Mouse (Mus musculus) heart, embryonic 11.5 days (tissue): Measurements from ENCODE around the gene Mark4. TPM values are rescaled to one million over a fixed set of nuclear protein-coding genes. Genes with fewer than 3 reads are reported as not detected.

ENCODE experiments used
- ATAC-seq: fragments of 200-750 bp; cut with Nextera tagmentation; replicated peaks from 2 replicates; pipeline ENCODE4 v1.8.0; 2017; ENCODE audit warnings: moderate library complexity; ENCODE audit not compliant: insufficient number of reproducible peaks, low FRiP score, low TSS enrichment
- H3K27ac ChIP-seq: fragments of 300-500 bp; sonication (generic); 2 replicates; pipeline ENCODE4 v1.5.1; 2014; ENCODE audit warnings: mild to moderate bottlenecking, low read depth, low read length
- H3K27me3 ChIP-seq: fragments of 300-500 bp; sonication (generic); 2 replicates; pipeline ENCODE4 v1.6.1; 2014; ENCODE audit warnings: mild to moderate bottlenecking, low read length, mixed read lengths; ENCODE audit not compliant: control insufficient read depth, insufficient read depth
- H3K36me3 ChIP-seq: fragments of 300-500 bp; sonication (generic); 2 replicates; pipeline ENCODE4 v1.6.1; 2014; ENCODE audit warnings: mild to moderate bottlenecking, low read length, moderate library complexity, mixed read lengths; ENCODE audit not compliant: control insufficient read depth, insufficient read depth
- H3K4me1 ChIP-seq: fragments of 300-500 bp; sonication (generic); 2 replicates; pipeline ENCODE4 v1.6.1; 2014; ENCODE audit warnings: low read length; ENCODE audit not compliant: control insufficient read depth, insufficient read depth
- H3K4me2 ChIP-seq: fragments of 300-500 bp; sonication (generic); 2 replicates; pipeline ENCODE4 v1.6.1; 2014; ENCODE audit warnings: mild to moderate bottlenecking, moderate library complexity
- H3K4me3 ChIP-seq: fragments of 300-500 bp; sonication (generic); 2 replicates; pipeline ENCODE4 v1.5.1; 2014; ENCODE audit warnings: low read depth, low read length
- H3K9ac ChIP-seq: fragments of 300-500 bp; sonication (generic); 2 replicates; pipeline ENCODE4 v1.6.1; 2014; ENCODE audit warnings: mild to moderate bottlenecking, low read depth, low read length, moderate library complexity
- H3K9me3 ChIP-seq: fragments of 300-500 bp; sonication (generic); replicated peaks from 2 replicates; pipeline ENCODE4 v1.6.1; 2016; ENCODE audit warnings: low read length; ENCODE audit not compliant: control insufficient read depth
- WGBS: fragments of 180-500 bp; shearing (Covaris S2); extraction: QIAGEN DNeasy Blood & Tissue Kit; methylation state at CpG from one replicate; pipeline ENCODE4 v1.1.7; 2014; ENCODE audit not compliant: insufficient replicate concordance; 5-methylcytosine and 5-hydroxymethylcytosine counted together
- polyA plus RNA-seq: library from polyadenylated mRNA; unstranded; fragments of >200 nt; fragmentation: Nextera tagmentation; extraction: Ambion mirVana; gene quantifications from 2 replicates; pipeline ENCODE4 v1.2.1, GENCODE M21; 2014

The Mark4 gene
- polyA plus RNA-seq, 1 experiment from 2014 or later, result 9.7 TPM

- WGBS, result 6% methylated on average over 14 of the region's 14 CpGs
- peak overlapping the region; percentile 77 for H3K27ac ChIP-seq
- ATAC-seq, result 0 out of 2 replicates have a peak, but pooled peaks have one; percentile 9
- no peaks in the 10 kb centered on the region for H3K36me3 ChIP-seq
- H3K9me3 ChIP-seq, result no peaks in the 10 kb centered on the region
- peaks cover 21% of the 10 kb centered on the region for H3K4me1 ChIP-seq
- peak overlapping the region; percentile 92 for H3K9ac ChIP-seq
- H3K27me3 ChIP-seq, result no peaks in the 10 kb centered on the region
- H3K4me3 ChIP-seq, result peak overlapping the region; percentile 98
- H3K4me2 ChIP-seq, result peak overlapping the region; percentile 97
These were observed 1.1 kb downstream of the Mark4 start for GRCm38 (mm10) chr7:19457414-19458071.

- H3K4me2 ChIP-seq, result peak overlapping the region; percentile 97
- H3K4me1 ChIP-seq, result peaks cover 19% of the 10 kb centered on the region
- H3K27me3 ChIP-seq, result no peaks in the 10 kb centered on the region
- H3K9me3 ChIP-seq, result no peaks in the 10 kb centered on the region
- no peak overlapping the region; the same call in 1 of the 2 replicates for H3K9ac ChIP-seq
- H3K27ac ChIP-seq, result no peak overlapping the region
- peaks cover 2% of the 10 kb centered on the region for H3K36me3 ChIP-seq
- WGBS, result 93% methylated on average over 7 of the region's 7 CpGs
- ATAC-seq, result no peak
- peak overlapping the region; percentile 98 for H3K4me3 ChIP-seq
These were observed 2.0 kb downstream of the Mark4 start for GRCm38 (mm10) chr7:19456628-19457027.

- WGBS, result 57% methylated on average over 11 of the region's 11 CpGs
- Histone ChIP-seq H3K4me1 (peaks cover 19% of the 10 kb centered on the region), H3K27ac (no peak overlapping the region), H3K9me3 (no peaks in the 10 kb centered on the region), H3K36me3 (peaks cover 8% of the 10 kb centered on the region), H3K9ac (peak overlapping the region; percentile 34; the same call in 1 of the 2 replicates), H3K4me2 (0 out of 2 replicates have a peak overlapping the region, but pooled peaks have one; percentile 27), H3K27me3 (no peaks in the 10 kb centered on the region), H3K4me3 (peak overlapping the region; percentile 8; the same call in 1 of the 2 replicates)
- ATAC-seq, result no peak
These were observed 2.7 kb downstream of the Mark4 start for GRCm38 (mm10) chr7:19455819-19456495.

- WGBS, result 96% methylated on average over 4 of the region's 4 CpGs
- H3K27me3 ChIP-seq, result no peaks in the 10 kb centered on the region
- H3K27ac ChIP-seq, result no peak overlapping the region
- H3K4me2 ChIP-seq, result no peak overlapping the region
- H3K4me1 ChIP-seq, result peaks cover 19% of the 10 kb centered on the region
- H3K9ac ChIP-seq, result no peak overlapping the region
- no peak overlapping the region for H3K4me3 ChIP-seq
- ATAC-seq, result no peak
- H3K36me3 ChIP-seq, result peaks cover 13% of the 10 kb centered on the region
- no peaks in the 10 kb centered on the region for H3K9me3 ChIP-seq
These were observed 3.4 kb downstream of the Mark4 start for GRCm38 (mm10) chr7:19455186-19455585.

GRCm38 (mm10) chr7:19449165-19449564, 9.5 kb downstream of the Mark4 start:
- WGBS, result 86% methylated on average over 12 of the region's 12 CpGs
- H3K9ac ChIP-seq, result no peak overlapping the region
- H3K36me3 ChIP-seq, result peaks cover 34% of the 10 kb centered on the region

GRCm38 (mm10) chr7:19447689-19448088, 10.9 kb downstream of the Mark4 start:
- no peaks in the 10 kb centered on the region for H3K4me1 ChIP-seq
- no peak overlapping the region for H3K9ac ChIP-seq
- H3K4me3 ChIP-seq, result no peak overlapping the region
- H3K27me3 ChIP-seq, result no peaks in the 10 kb centered on the region
- no peak overlapping the region for H3K4me2 ChIP-seq
- no peaks in the 10 kb centered on the region for H3K9me3 ChIP-seq
- H3K27ac ChIP-seq, result no peak overlapping the region
- no peak for ATAC-seq
- WGBS, result 91% methylated on average over 16 of the region's 16 CpGs
- H3K36me3 ChIP-seq, result peaks cover 40% of the 10 kb centered on the region

More at GRCm38 (mm10) chr7:19449165-19449564, 9.5 kb downstream of the Mark4 start:
- Histone ChIP-seq H3K27ac (no peak overlapping the region), H3K4me3 (no peak overlapping the region), H3K4me1 (no peaks in the 10 kb centered on the region), H3K9me3 (no peaks in the 10 kb centered on the region), H3K4me2 (no peak overlapping the region), H3K27me3 (no peaks in the 10 kb centered on the region)
- no peak for ATAC-seq

GRCm38 (mm10) chr7:19444801-19445200, 13.8 kb downstream of the Mark4 start:
- H3K4me1 ChIP-seq, result no peaks in the 10 kb centered on the region
- 76% methylated on average over 12 of the region's 12 CpGs for WGBS
- no peak overlapping the region for H3K4me3 ChIP-seq
- H3K4me2 ChIP-seq, result no peak overlapping the region
- H3K27ac ChIP-seq, result no peak overlapping the region
- no peak overlapping the region for H3K9ac ChIP-seq
- H3K9me3 ChIP-seq, result no peaks in the 10 kb centered on the region
- H3K36me3 ChIP-seq, result peaks cover 34% of the 10 kb centered on the region
- H3K27me3 ChIP-seq, result no peaks in the 10 kb centered on the region
- ATAC-seq, result no peak

GRCm38 (mm10) chr7:19443344-19443743, 15.3 kb downstream of the Mark4 start:
- Histone ChIP-seq H3K27me3 (no peaks in the 10 kb centered on the region), H3K4me3 (no peak overlapping the region), H3K27ac (no peak overlapping the region), H3K9ac (no peak overlapping the region), H3K4me1 (no peaks in the 10 kb centered on the region), H3K36me3 (peaks cover 27% of the 10 kb centered on the region), H3K9me3 (no peaks in the 10 kb centered on the region), H3K4me2 (no peak overlapping the region)
- no peak for ATAC-seq
- 41% methylated on average over 3 of the region's 3 CpGs for WGBS
